Mouse (Mus musculus): ENCODE results near the gene H2-Ob. TPM values are rescaled to one million over a fixed set of nuclear protein-coding genes. Genes with fewer than 3 reads are reported as not detected.

The H2-Ob gene
- polyA plus RNA-seq (2012; rRNA removed), result 0.40 and 0.48 TPM in 2 replicates

GRCm38 (mm10) chr17:34238706-34239105 lies at the start of gene H2-Ob:
Gene H2-Ob, plus strand, starts transcription at chr17:34238903.

GRCm38 (mm10) chr17:34196941-34197894 lies 41.5 kb upstream of the H2-Ob start, which contains the start of gene Psmb8:
Gene Psmb8, plus strand, starts transcription at chr17:34197721.

GRCm38 (mm10) chr17:34203444-34203843 lies 35.3 kb upstream of the H2-Ob start, which contains the start of gene Tap2:
Gene Tap2, plus strand, starts transcription at chr17:34203527.

GRCm38 (mm10) chr17:34257594-34258375 lies 19.1 kb downstream of the H2-Ob start, which contains the start of gene H2-Ab1:
Gene H2-Ab1, plus strand, starts transcription at chr17:34257689.

GRCm38 (mm10) chr17:34287648-34288047 lies 48.9 kb downstream of the H2-Ob start, which contains the start of gene H2-Aa:
Gene H2-Aa, minus strand, starts transcription at chr17:34287823.

Other genes starting within 250 kb of the H2-Ob start
- 24.0 and 24.8 TPM in 2 replicates for gene H2-K1, start 238.6 kb upstream of the H2-Ob start, polyA plus RNA-seq (2012; rRNA removed)
- 48.8 and 51.4 TPM in 2 replicates for gene Ring1, start 214.2 kb upstream of the H2-Ob start, polyA plus RNA-seq (2012; rRNA removed)
- 98.3 and 102 TPM in 2 replicates for gene H2-Ke6, start 210.8 kb upstream of the H2-Ob start, polyA plus RNA-seq (2012; rRNA removed)
- 112 TPM in 2 replicates for gene Slc39a7, start 207.2 kb upstream of the H2-Ob start, polyA plus RNA-seq (2012; rRNA removed)
- 82.1 and 83.7 TPM in 2 replicates for gene Rxrb, start 207.1 kb upstream of the H2-Ob start, polyA plus RNA-seq (2012; rRNA removed)
- gene Col11a2, start 199.5 kb upstream of the H2-Ob start, polyA plus RNA-seq (2012; rRNA removed), result 10.7 and 17.0 TPM in 2 replicates
- gene H2-Oa, start 146.6 kb upstream of the H2-Ob start, polyA plus RNA-seq (2012; rRNA removed), result 0.06 and 0.19 TPM in 2 replicates
- 15.7 and 16.4 TPM in 2 replicates for gene H2-DMa, start 119.4 kb upstream of the H2-Ob start, polyA plus RNA-seq (2012; rRNA removed)
- 144 and 169 TPM in 2 replicates for gene Brd2, start 116.3 kb upstream of the H2-Ob start, polyA plus RNA-seq (2012; rRNA removed)
- 0.63 and 1.0 TPM in 2 replicates for gene H2-DMb2, start 95.6 kb upstream of the H2-Ob start, polyA plus RNA-seq (2012; rRNA removed)
- 1.9 and 2.2 TPM in 2 replicates for gene H2-DMb1, start 85.8 kb upstream of the H2-Ob start, polyA plus RNA-seq (2012; rRNA removed)
- 4.8 and 4.9 TPM in 2 replicates for gene Tap1, start 51.4 kb upstream of the H2-Ob start, polyA plus RNA-seq (2012; rRNA removed)
- 1.2 and 1.5 TPM in 2 replicates for gene Psmb9, start 51.1 kb upstream of the H2-Ob start, polyA plus RNA-seq (2012; rRNA removed)
- 3.5 and 4.0 TPM in 2 replicates for gene Psmb8, start 41.2 kb upstream of the H2-Ob start, polyA plus RNA-seq (2012; rRNA removed)
- 1.9 and 2.1 TPM in 2 replicates for gene Tap2, start 35.4 kb upstream of the H2-Ob start, polyA plus RNA-seq (2012; rRNA removed)
- gene H2-Ab1, start 18.8 kb downstream of the H2-Ob start, polyA plus RNA-seq (2012; rRNA removed), result 0.74 and 1.0 TPM in 2 replicates
- gene H2-Aa, start 48.9 kb downstream of the H2-Ob start, polyA plus RNA-seq (2012; rRNA removed), result 0.34 and 0.47 TPM in 2 replicates
- gene H2-Eb1, start 67.0 kb downstream of the H2-Ob start, polyA plus RNA-seq (2012; rRNA removed), result 1.8 and 1.9 TPM in 2 replicates
- gene H2-Eb2, start 86.8 kb downstream of the H2-Ob start, polyA plus RNA-seq (2012; rRNA removed), result 0.04 and 0.17 TPM in 2 replicates
- gene Btnl2, start 115.9 kb downstream of the H2-Ob start, polyA plus RNA-seq (2012; rRNA removed), result not detected in 2 replicates
- not detected in 2 replicates for gene Btnl1, start 138.2 kb downstream of the H2-Ob start, polyA plus RNA-seq (2012; rRNA removed)
- 7.7 and 11.5 TPM in 2 replicates for gene BC051142, start 159.9 kb downstream of the H2-Ob start, polyA plus RNA-seq (2012; rRNA removed)
- not detected in 2 replicates for gene Btnl4, start 238.4 kb downstream of the H2-Ob start, polyA plus RNA-seq (2012; rRNA removed)

All from central nervous system, embryonic 18 days (tissue).